Mouse (Mus musculus): Measurements from ENCODE around the gene Krtap4-6. TPM values are rescaled to one million over a fixed set of nuclear protein-coding genes. Genes with fewer than 3 reads are reported as not detected.
A peak's percentile ranks its signal among the peaks of the same experiment; 100 is the strongest.
"Not testable (repeated sequence)": the region's sequence is repeated elsewhere in the genome, so short reads cannot be mapped to it uniquely, and the experiment has no call there.

The Krtap4-6 gene
- not detected for total RNA-seq (2021)

- no peak for DNase-seq
- intact Hi-C loops (cut with DNase I) = no loop called here
Observed at GRCm38 (mm10) chr11:99665860-99666259, at the start of gene Krtap4-6. Gene Krtap4-6 (minus strand): TSS chr11:99665960.

- no peak for DNase-seq
- intact Hi-C loops (cut with DNase I) = no loop called here
Observed at GRCm38 (mm10) chr11:99690463-99690862, 24.7 kb upstream of the Krtap4-6 start, which contains the start of gene Gm14190. Gene Gm14190 (minus strand): TSS chr11:99690740.

- intact Hi-C loops (cut with DNase I) = loop anchor here (5.0 kb wide), 1 partner anchor 37 kb away; no protein-coding TSS in a partner anchor
- DNase-seq = not testable (repeated sequence)
Observed at GRCm38 (mm10) chr11:99685235-99685634, 19.5 kb upstream of the Krtap4-6 start.

GRCm38 (mm10) chr11:99683481-99683880 lies 17.7 kb upstream of the Krtap4-6 start:
- intact Hi-C loops (cut with DNase I) = no loop called here
- peak; percentile 41 for DNase-seq

- DNase-seq = no peak
Observed at GRCm38 (mm10) chr11:99662802-99663201, 3.0 kb downstream of the Krtap4-6 start.

GRCm38 (mm10) chr11:99659256-99659655 lies 6.5 kb downstream of the Krtap4-6 start:
- intact Hi-C loops (cut with DNase I) = no loop called here

More at GRCm38 (mm10) chr11:99662802-99663201, 3.0 kb downstream of the Krtap4-6 start:
- intact Hi-C loops (cut with DNase I) = no loop called here

DNA sequence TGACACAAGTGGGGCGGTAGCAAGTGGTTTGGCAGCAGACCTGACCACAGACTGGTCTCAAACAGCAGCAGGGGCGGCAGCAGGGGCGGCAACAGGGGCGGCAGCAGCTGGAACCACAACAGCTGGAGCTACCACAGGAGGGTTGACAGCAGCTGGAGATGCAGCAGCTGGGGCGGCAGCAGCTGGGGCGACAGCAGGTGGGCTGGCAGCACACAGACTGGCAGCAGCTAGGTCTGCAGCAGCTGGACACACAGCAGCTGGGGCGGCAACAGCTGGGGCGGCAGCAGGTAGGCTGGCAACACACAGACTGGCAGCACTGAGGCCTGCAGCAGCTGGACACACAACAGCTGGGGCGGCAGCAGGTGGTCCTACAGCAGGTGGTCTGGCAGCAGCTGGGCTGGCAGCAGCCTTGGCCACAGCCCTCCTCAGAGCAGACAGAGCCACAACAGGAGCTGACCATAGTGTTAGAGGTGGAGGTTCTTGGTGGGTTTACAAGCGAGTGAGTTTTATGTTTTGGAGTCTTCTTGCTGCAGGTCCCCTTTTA lies 7.2 kb downstream of the Krtap4-6 start, which contains the start of gene Gm11563:
Gm11563 (minus strand) TSS at position 494 of the 544 bp plus-strand sequence.
- intact Hi-C loops (cut with DNase I); DNase-seq: not testable (repeated sequence)

More at GRCm38 (mm10) chr11:99659256-99659655, 6.5 kb downstream of the Krtap4-6 start:
- DNase-seq = no peak

DNA sequence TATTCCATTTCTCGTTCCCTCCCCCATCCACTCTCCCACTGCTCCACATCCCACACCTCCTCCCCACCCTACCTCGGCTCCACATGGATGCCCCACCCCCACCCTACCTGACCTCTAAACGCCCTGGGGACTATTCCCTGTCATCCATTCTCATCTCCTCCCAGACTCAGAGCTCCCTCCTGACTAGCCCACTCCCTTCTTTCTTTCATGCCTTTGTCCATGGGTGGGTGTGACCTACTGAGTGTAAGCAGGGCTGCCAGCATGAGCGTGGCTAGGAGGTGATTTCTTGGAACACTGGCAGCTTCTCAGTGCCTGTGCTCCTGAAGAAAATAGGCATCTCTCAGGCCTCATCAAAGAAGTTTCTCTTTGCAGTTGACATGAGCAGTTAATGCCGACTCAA lies 8.7 kb downstream of the Krtap4-6 start:
- no peak for DNase-seq
- intact Hi-C loops (cut with DNase I) = no loop called here

DNA sequence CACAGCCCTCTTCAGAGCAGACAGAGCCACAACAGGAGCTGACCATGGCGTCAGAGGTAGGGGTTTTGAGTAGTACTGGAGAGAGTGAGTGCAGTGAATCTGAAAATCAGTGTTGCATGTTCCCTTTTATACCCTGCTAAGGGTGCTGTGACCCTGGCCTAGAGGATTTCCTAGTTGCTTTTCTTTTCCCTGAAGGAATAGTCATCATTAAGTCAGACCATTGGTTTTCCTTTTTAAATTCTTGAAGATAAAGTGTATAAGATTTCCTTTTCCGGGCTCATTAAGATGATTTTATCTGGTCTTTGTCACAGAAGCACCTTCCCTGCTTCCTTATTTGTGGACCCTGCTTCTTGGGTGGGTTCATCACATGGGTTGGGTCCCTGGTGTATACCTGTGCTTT lies 15.6 kb downstream of the Krtap4-6 start, which contains the start of gene Gm11555:
Gm11555 (minus strand) TSS at position 101 of the 400 bp plus-strand sequence.
- intact Hi-C loops (cut with DNase I) = no loop called here
- DNase-seq = no peak

GRCm38 (mm10) chr11:99646444-99646843 lies 19.3 kb downstream of the Krtap4-6 start:
- DNase-seq = no peak
- intact Hi-C loops (cut with DNase I) = no loop called here

GRCm38 (mm10) chr11:99644351-99644750 lies 21.4 kb downstream of the Krtap4-6 start:
- intact Hi-C loops (cut with DNase I) = no loop called here
- no peak for DNase-seq

- intact Hi-C loops (cut with DNase I); DNase-seq: not testable (repeated sequence)
Observed at GRCm38 (mm10) chr11:99643635-99644139, 22.1 kb downstream of the Krtap4-6 start, which contains the start of gene Krtap4-7. Gene Krtap4-7 (minus strand): TSS chr11:99644089.

DNA sequence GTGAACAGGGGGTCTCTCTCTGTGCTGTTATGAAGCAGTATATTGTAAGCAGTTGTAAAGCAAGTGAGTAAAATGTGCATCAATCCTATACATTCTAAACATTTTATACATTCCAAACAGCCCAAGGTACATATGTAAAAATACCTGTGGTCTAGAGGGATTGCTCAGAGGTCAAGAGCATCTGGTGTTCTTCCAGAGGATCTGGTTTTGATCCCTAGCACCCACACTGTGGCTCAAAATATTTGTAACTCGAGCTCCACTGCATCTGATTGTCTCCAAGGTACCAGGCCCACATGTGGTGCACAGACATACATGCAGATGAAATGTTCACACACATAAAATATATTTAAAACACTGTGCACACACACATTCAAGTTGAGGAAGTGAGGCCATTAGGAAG lies 24.8 kb downstream of the Krtap4-6 start:
- intact Hi-C loops (cut with DNase I) = no loop called here
- DNase-seq = no peak

DNA sequence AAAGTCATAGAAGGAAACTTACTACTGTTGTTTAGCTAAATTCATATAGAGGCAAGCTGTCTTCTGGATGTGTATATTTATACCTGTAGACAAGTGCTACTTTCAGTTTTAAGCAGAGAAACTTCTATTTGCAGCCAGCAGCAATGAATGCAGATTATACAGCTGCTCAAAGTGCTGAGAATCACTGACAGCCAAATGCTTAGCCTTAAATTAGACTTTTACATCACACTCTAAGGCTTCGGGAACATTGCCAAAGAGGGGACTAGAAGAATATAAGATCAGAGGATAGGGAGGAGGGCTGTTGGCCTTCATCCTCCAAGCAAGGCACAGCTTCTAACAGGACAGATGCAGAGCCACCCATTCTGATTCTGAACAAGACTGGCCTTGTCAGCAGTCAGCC lies 28.7 kb downstream of the Krtap4-6 start:
- DNase-seq = no peak

GRCm38 (mm10) chr11:99634653-99635134 lies 31.1 kb downstream of the Krtap4-6 start, which contains the start of gene Krtap4-2:
Gene Krtap4-2 (minus strand): TSS chr11:99635084.
- intact Hi-C loops (cut with DNase I) = no loop called here
- DNase-seq = no peak

More for the DNA sequence above, 28.7 kb downstream of the Krtap4-6 start:
- intact Hi-C loops (cut with DNase I) = no loop called here

- intact Hi-C loops (cut with DNase I) = no loop called here
- no peak for DNase-seq
Observed at GRCm38 (mm10) chr11:99633293-99633692, 32.5 kb downstream of the Krtap4-6 start.

- intact Hi-C loops (cut with DNase I) = no loop called here
- no peak for DNase-seq
Observed at GRCm38 (mm10) chr11:99630890-99631289, 34.9 kb downstream of the Krtap4-6 start.

GRCm38 (mm10) chr11:99628138-99628537 lies 37.6 kb downstream of the Krtap4-6 start, which contains the start of gene Krtap4-1:
Gene Krtap4-1 (minus strand): TSS chr11:99628238.
- no peak for DNase-seq
- intact Hi-C loops (cut with DNase I) = no loop called here

DNA sequence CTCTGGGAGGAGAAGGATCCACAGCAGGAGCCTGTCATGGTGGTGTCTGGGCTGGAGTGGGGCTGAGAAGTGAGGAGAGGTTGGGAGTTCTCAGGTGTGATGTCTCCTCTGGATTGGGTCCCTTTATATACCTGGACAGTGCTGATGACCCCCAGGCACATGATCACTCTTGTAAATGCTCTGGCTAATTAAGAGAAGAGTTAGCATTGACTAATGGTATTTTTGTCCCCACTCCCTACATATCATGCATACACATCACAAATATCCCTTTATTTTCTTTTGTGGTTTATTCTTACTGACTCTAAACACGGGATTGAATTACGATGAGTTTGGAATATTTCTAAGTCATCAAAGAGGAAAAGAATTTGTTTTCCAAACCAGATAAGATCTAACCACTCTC lies 45.4 kb downstream of the Krtap4-6 start, which contains the start of gene Gm11562:
Gm11562 (minus strand) TSS at position 101 of the 400 bp plus-strand sequence.
- intact Hi-C loops (cut with DNase I) = no loop called here
- DNase-seq = no peak

Data from left cerebral cortex, postnatal 4 days (tissue).